Mouse (Mus musculus): ENCODE data around the gene Fam135a. TPM values are rescaled to one million over a fixed set of nuclear protein-coding genes. Genes with fewer than 3 reads are reported as not detected.

Gene Fam135a
- polyA plus RNA-seq (2017; shearing (Covaris generic)) = 0.12 TPM

GRCm38 (mm10) chr1:24099926-24100869 lies at the start of gene Fam135a:
TSS of gene Fam135a (minus strand) at chr1:24100341.

DNA sequence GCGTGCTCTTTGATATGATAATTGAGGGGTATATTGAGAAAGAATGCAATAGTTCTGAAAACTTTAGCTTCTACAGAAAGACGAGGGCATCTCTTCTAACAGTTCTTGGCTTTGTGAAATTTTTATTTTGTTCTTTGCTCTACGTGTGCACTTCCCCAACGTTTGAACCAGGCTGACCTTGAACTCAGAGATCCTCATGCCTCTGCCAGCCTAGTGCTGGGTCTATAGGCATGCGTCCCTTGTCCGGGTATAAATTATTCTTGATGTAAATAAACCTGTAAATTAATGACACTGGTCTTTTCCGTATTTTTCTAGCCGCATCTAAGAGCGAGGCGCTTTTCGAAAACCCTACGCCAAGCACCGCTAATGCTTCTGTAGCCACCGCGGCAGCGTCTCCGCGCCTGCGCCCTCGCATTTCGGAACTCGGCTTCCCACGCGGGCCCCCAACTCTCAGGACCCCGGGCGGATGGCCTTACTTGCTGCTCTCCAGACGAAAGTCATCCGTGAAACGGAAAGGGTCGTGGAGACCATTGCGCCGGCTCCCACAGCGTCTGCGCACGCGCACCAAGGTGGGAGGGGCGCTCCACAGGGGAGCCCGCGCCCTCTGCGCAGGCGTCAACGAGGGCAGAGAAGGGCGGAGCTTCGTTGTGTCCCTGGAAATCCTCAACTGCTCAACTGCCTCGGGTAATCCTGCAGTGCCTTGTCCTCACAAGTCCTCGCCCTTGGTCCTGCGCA lies 94.9 kb downstream of the Fam135a start, which contains the start of gene Sdhaf4:
Gene Sdhaf4, minus strand, starts transcription at position 587 of the 735 bp plus-strand sequence.

Other genes starting within 250 kb of the Fam135a start
- 11.2 TPM for gene Smap1, start 178.0 kb downstream of the Fam135a start, polyA plus RNA-seq (2017; shearing (Covaris generic))
- gene Sdhaf4, start 94.7 kb downstream of the Fam135a start, polyA plus RNA-seq (2017; shearing (Covaris generic)) = 67.9 TPM
- gene Col9a1, start 77.3 kb upstream of the Fam135a start, polyA plus RNA-seq (2017; shearing (Covaris generic)) = not detected